Mouse (Mus musculus) lung, postnatal 4 days (tissue): Measurements from ENCODE around the gene Myh13.

Experiments used
- DNase-seq, 2 experiments: peaks; one replicate each; pipeline ENCODE4 v3.0.0; 2021

Gene Myh13

DNA sequence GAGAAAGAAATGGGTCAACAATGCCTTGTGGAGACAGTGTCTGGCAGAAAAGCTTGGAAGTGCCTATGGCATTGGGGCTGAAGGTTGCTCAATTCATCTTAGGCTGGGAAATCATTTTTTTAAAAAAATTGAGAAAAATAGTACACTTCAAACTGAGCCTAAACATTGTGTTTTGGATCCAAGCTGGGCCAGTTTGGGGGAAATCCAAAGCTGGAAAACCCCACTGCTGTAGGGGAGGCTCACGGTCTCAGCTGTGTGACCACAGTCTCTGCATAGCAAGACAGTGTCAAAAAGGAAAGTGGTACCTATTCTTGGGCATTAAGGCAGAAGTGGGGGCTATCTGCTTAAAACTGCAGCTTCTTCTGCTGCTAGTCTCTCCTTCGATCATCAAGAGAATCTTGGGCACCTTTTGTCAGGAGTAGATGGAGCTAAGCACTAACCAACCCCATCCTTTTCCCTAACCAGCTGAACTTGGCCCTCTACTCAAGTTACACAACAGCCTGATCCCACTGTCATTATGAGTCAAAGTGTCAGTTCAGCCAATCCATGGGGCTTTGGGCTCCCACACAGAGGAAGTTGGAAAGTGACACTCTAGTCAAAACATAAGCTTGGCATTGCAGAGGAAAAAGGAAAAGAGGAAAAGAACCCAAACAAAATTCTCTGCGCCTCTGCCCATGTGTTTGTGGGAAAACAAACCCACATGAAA lies 69.4 kb downstream of the Myh13 start:
- peak in 1 of 2 experiments; percentile 11 for DNase-seq

DNA sequence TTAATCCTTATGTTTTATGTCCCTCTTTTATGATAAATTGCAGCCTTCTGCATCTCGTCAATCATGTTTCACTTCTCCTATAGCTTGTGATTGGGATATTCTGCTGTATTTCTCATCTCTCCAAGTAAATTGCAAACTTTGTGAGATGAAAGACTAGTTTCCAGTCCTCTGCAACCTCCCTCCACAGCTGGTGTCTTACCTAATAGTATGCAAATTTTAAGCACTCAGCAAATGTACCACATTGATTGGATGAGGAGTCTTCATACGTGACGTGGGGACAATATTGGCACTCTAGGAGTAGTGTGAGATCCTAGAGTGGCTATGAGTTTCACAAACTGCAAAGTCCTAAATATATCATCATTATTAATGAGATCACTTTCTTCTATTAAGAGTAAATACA lies 70.9 kb downstream of the Myh13 start:
- no peak for DNase-seq

DNA sequence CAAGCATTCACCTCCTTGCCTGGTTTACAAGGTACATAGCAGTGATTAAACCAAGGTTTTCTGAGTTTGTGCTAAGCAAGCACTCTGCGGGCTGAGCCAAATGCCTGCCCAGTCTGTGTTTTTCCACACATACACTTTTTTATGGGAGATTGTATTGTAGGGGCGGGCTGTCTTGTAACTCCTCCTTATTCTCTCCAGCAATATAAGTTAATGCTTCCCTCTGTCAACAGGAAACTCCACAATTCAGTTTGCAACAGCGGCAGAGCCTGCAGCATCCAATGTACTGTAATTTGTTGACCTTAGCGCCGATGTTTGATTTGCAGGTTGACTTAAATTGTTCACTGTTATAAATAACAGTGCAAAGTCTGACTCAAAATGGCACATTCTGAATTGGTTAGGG lies 79.5 kb downstream of the Myh13 start:
- DNase-seq: no peak

DNA sequence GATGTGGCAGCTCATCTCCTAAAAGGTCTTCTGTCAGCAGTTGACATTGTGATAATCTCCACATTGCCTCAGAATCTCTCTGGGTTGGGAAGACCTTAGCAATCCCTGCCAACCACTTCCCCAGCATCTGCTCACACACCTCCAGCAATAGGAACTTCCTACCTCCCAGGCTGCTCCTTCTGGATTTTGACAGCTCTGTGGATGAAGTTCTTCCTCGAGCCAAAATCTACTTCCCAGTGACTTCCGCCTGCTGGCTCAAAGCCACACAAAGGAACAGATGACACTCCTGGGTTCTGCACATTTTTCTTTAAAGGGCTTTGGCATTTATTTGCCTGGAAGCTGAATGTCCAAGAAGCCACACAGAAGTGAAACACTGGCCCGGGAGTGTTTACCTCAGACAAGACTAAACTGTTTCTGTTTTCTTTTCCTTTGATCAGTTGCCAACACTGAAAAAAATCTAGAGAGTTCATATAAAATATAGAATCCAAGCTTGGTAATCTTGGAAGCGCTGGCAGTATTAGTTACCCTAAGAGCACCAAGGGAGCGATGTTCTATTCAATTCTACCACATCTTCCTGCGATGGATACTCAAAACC lies 93.0 kb downstream of the Myh13 start:
- peak; percentile 5 to 28 for DNase-seq
